Mouse (Mus musculus): ENCODE results near the gene Dyrk1b. TPM values are rescaled to one million over a fixed set of nuclear protein-coding genes. Genes with fewer than 3 reads are reported as not detected.
A peak's percentile ranks its signal among the peaks of the same experiment; 100 is the strongest.
"Not testable (repeated sequence)": the region's sequence is repeated elsewhere in the genome, so short reads cannot be mapped to it uniquely, and the experiment has no call there.

The Dyrk1b gene
- 462 and 482 TPM in 2 replicates for polyA plus RNA-seq (2012; rRNA removed)

DNA sequence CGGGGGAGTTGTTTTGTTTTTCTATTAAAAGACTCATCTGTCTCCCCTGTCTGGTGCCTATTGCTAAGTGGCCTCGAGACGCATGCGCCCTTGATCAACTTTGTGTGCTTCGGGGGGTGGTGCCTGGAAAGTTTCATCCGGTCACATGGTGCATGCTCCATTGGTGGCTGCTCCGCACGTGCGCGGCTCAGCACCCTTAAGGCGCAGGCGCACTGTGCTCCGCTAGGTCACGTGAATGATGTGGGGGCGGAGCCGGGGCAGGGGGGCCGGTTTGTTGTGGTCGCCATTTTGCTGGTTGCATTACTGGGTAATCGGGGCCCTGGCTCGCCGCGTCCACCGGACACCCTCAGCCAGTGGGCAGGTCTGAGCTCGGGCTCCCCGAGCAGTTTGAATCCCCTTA lies at the start of gene Dyrk1b:
Gene Dyrk1b, plus strand, starts transcription at position 242 of the 400 bp plus-strand sequence.
- Histone ChIP-seq H3K27ac (ENCODE audit: control insufficient read depth, insufficient read depth, low read depth, low read length) (peak within 1 kb of the TSS; percentile 98), H3K36me3 (ENCODE audit: control insufficient read depth, insufficient read depth, low read length) (peaks cover 4% of the 10 kb centered on the region), H3K4me1 (ENCODE audit: control insufficient read depth, insufficient read depth, low read length) (peaks cover 6% of the 10 kb centered on the region), H3K4me3 (ENCODE audit: control insufficient read depth, low read depth, low read length) (peak within 1 kb of the TSS; percentile 97), H3K27me3 (ENCODE audit: control insufficient read depth, insufficient read depth, low read length) (no peaks in the 10 kb centered on the region)
- TF ChIP-seq CTCF (IDR thresholded peaks at IDR 0.05; ENCODE audit: control insufficient read depth, insufficient read depth, insufficient replicate concordance, low read depth, low read length) (peak; percentile 27; the same call in 1 of the 2 replicates), POLR2A (IDR thresholded peaks at IDR 0.05; ENCODE audit: control insufficient read depth, low read depth, low read length) (peak; percentile 49; the same call in 1 of the 2 replicates)

GRCm38 (mm10) chr7:28137613-28138012 lies 41.7 kb upstream of the Dyrk1b start:
- no peaks in the 10 kb centered on the region for H3K4me1 ChIP-seq (ENCODE audit: control insufficient read depth, insufficient read depth, low read length)
- TF ChIP-seq CTCF (IDR thresholded peaks at IDR 0.05; ENCODE audit: control insufficient read depth, insufficient read depth, insufficient replicate concordance, low read depth, low read length) (no peak), POLR2A (IDR thresholded peaks at IDR 0.05; ENCODE audit: control insufficient read depth, low read depth, low read length) (no peak)
- H3K36me3 ChIP-seq (ENCODE audit: control insufficient read depth, insufficient read depth, low read length), result no peaks in the 10 kb centered on the region
- H3K4me3 ChIP-seq (ENCODE audit: control insufficient read depth, low read depth, low read length), result no peak overlapping the region
- no peaks in the 10 kb centered on the region for H3K27me3 ChIP-seq (ENCODE audit: control insufficient read depth, insufficient read depth, low read length)
- no peak overlapping the region for H3K27ac ChIP-seq (ENCODE audit: control insufficient read depth, insufficient read depth, low read depth, low read length)

DNA sequence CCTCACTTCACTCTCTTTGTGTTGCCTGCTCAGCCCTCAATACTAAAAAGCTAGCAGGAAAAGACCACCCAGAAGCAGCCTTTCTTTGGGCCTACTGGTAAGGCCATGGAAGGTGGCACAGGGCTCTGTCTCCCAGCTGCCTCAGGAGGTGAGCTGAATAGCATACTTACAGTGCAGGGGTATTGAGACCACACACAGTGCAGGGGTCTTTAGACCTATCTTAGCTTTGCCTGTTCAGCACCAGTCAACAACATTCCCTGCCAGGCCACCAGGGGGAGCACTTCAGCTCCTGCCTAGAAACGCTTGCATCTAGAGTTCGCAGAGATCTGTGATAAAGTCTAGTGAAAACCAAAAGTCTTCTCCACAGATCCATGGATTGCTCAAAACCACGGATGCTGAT lies 31.0 kb upstream of the Dyrk1b start:
- no peaks in the 10 kb centered on the region for H3K36me3 ChIP-seq (ENCODE audit: control insufficient read depth, insufficient read depth, low read length)
- TF ChIP-seq CTCF (IDR thresholded peaks at IDR 0.05; ENCODE audit: control insufficient read depth, insufficient read depth, insufficient replicate concordance, low read depth, low read length), result peak; percentile 86
- no peak for TF ChIP-seq POLR2A (IDR thresholded peaks at IDR 0.05; ENCODE audit: control insufficient read depth, low read depth, low read length)

DNA sequence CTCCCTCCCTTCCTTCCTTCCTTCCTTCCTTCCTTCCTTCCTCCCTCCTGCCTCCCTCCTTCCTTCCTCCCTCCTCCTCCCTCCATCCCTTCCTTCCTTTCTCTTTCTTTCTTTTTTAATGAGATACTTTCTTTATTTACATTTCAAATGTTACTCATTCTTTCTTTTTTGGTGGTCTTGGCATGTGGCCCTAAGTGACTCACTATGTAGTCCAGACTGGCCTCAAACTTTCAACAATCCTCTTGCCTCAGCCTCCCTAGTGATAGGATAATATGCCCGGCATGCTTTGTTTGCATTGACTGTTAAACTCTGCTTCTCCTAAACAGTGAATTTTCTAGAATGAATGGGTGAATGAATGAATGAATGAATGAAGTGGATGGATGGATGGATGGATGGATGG lies 29.4 kb upstream of the Dyrk1b start:
- TF ChIP-seq POLR2A (IDR thresholded peaks at IDR 0.05; ENCODE audit: control insufficient read depth, low read depth, low read length) (no peak), CTCF (IDR thresholded peaks at IDR 0.05; ENCODE audit: control insufficient read depth, insufficient read depth, insufficient replicate concordance, low read depth, low read length) (no peak)
- Histone ChIP-seq H3K4me1 (ENCODE audit: control insufficient read depth, insufficient read depth, low read length) (no peaks in the 10 kb centered on the region), H3K36me3 (ENCODE audit: control insufficient read depth, insufficient read depth, low read length) (no peaks in the 10 kb centered on the region), H3K4me3 (ENCODE audit: control insufficient read depth, low read depth, low read length) (no peak overlapping the region), H3K27me3 (ENCODE audit: control insufficient read depth, insufficient read depth, low read length) (no peaks in the 10 kb centered on the region), H3K27ac (ENCODE audit: control insufficient read depth, insufficient read depth, low read depth, low read length) (no peak overlapping the region)

More for the DNA sequence above, 31.0 kb upstream of the Dyrk1b start:
- H3K27me3 ChIP-seq (ENCODE audit: control insufficient read depth, insufficient read depth, low read length), result no peaks in the 10 kb centered on the region
- H3K4me3 ChIP-seq (ENCODE audit: control insufficient read depth, low read depth, low read length), result no peak overlapping the region
- no peak overlapping the region for H3K27ac ChIP-seq (ENCODE audit: control insufficient read depth, insufficient read depth, low read depth, low read length)
- H3K4me1 ChIP-seq (ENCODE audit: control insufficient read depth, insufficient read depth, low read length), result no peaks in the 10 kb centered on the region

GRCm38 (mm10) chr7:28151584-28152221 lies 27.6 kb upstream of the Dyrk1b start:
- no peaks in the 10 kb centered on the region for H3K27me3 ChIP-seq (ENCODE audit: control insufficient read depth, insufficient read depth, low read length)
- TF ChIP-seq POLR2A (IDR thresholded peaks at IDR 0.05; ENCODE audit: control insufficient read depth, low read depth, low read length) (no peak), CTCF (IDR thresholded peaks at IDR 0.05; ENCODE audit: control insufficient read depth, insufficient read depth, insufficient replicate concordance, low read depth, low read length) (peak; percentile 28; the same call in 1 of the 2 replicates)
- H3K4me3 ChIP-seq (ENCODE audit: control insufficient read depth, low read depth, low read length), result no peak overlapping the region
- no peaks in the 10 kb centered on the region for H3K4me1 ChIP-seq (ENCODE audit: control insufficient read depth, insufficient read depth, low read length)
- no peaks in the 10 kb centered on the region for H3K36me3 ChIP-seq (ENCODE audit: control insufficient read depth, insufficient read depth, low read length)
- no peak overlapping the region for H3K27ac ChIP-seq (ENCODE audit: control insufficient read depth, insufficient read depth, low read depth, low read length)

DNA sequence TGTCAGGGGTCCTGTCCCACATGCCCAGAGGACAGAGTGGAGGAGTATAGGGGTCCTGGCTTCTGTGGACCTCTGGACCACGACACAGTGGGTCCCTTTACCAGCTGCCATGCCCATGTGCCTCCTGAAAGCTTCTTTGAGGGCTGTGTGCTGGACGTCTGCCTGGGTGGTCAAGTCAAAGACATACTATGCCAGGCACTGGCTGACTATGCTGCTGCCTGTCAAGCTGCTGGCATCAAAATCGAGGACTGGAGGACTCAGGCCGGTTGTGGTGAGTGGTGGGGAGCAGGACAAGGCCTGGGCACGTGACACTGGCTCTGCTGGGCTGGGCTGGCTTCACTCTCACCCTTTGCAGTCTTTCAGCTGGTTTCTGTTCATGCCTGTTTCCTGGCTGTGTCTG lies 25.7 kb upstream of the Dyrk1b start:
- not testable (repeated sequence) for H3K4me1 ChIP-seq (ENCODE audit: control insufficient read depth, insufficient read depth, low read length); H3K36me3 ChIP-seq (ENCODE audit: control insufficient read depth, insufficient read depth, low read length); H3K27me3 ChIP-seq (ENCODE audit: control insufficient read depth, insufficient read depth, low read length); H3K4me3 ChIP-seq (ENCODE audit: control insufficient read depth, low read depth, low read length); H3K27ac ChIP-seq (ENCODE audit: control insufficient read depth, insufficient read depth, low read depth, low read length)

- H3K4me1 ChIP-seq (ENCODE audit: control insufficient read depth, insufficient read depth, low read length), result no peaks in the 10 kb centered on the region
- no peaks in the 10 kb centered on the region for H3K36me3 ChIP-seq (ENCODE audit: control insufficient read depth, insufficient read depth, low read length)
- H3K27ac ChIP-seq (ENCODE audit: control insufficient read depth, insufficient read depth, low read depth, low read length), result no peak overlapping the region
- TF ChIP-seq CTCF (IDR thresholded peaks at IDR 0.05; ENCODE audit: control insufficient read depth, insufficient read depth, insufficient replicate concordance, low read depth, low read length), result no peak
- no peak for TF ChIP-seq POLR2A (IDR thresholded peaks at IDR 0.05; ENCODE audit: control insufficient read depth, low read depth, low read length)
- no peak overlapping the region for H3K4me3 ChIP-seq (ENCODE audit: control insufficient read depth, low read depth, low read length)
- H3K27me3 ChIP-seq (ENCODE audit: control insufficient read depth, insufficient read depth, low read length), result no peaks in the 10 kb centered on the region
Measured at GRCm38 (mm10) chr7:28159292-28159691, 20.0 kb upstream of the Dyrk1b start.

GRCm38 (mm10) chr7:28159893-28160292 lies 19.4 kb upstream of the Dyrk1b start:
- Histone ChIP-seq H3K36me3 (ENCODE audit: control insufficient read depth, insufficient read depth, low read length) (no peaks in the 10 kb centered on the region), H3K27me3 (ENCODE audit: control insufficient read depth, insufficient read depth, low read length) (no peaks in the 10 kb centered on the region), H3K4me1 (ENCODE audit: control insufficient read depth, insufficient read depth, low read length) (no peaks in the 10 kb centered on the region), H3K4me3 (ENCODE audit: control insufficient read depth, low read depth, low read length) (no peak overlapping the region), H3K27ac (ENCODE audit: control insufficient read depth, insufficient read depth, low read depth, low read length) (no peak overlapping the region)
- no peak for TF ChIP-seq POLR2A (IDR thresholded peaks at IDR 0.05; ENCODE audit: control insufficient read depth, low read depth, low read length)
- no peak for TF ChIP-seq CTCF (IDR thresholded peaks at IDR 0.05; ENCODE audit: control insufficient read depth, insufficient read depth, insufficient replicate concordance, low read depth, low read length)

Measured in testis, adult 2 months (tissue).